Mouse (Mus musculus) midbrain, embryonic 13.5 days (tissue): Measurements from ENCODE around the gene Wdr37. TPM values are rescaled to one million over a fixed set of nuclear protein-coding genes. Genes with fewer than 3 reads are reported as not detected.

Experiments
- ATAC-seq: fragments of 200-750 bp; cut with Nextera tagmentation; 2 replicates; pipeline ENCODE4 v1.8.0; 2017; ENCODE audit warnings: mild to moderate bottlenecking, moderate TSS enrichment, moderate library complexity
- H3K27ac ChIP-seq: fragments of 300-500 bp; sonication (generic); 2 replicates; pipeline ENCODE4 v1.5.1; 2015; ENCODE audit warnings: inconsistent platforms, mild to moderate bottlenecking, moderate library complexity
- H3K27me3 ChIP-seq: fragments of 300-500 bp; sonication (generic); 2 replicates; pipeline ENCODE4 v1.6.1; 2015; ENCODE audit warnings: mild to moderate bottlenecking, inconsistent platforms
- H3K36me3 ChIP-seq: fragments of 300-500 bp; sonication (generic); 2 replicates; pipeline ENCODE4 v1.6.1; 2015; ENCODE audit warnings: mild to moderate bottlenecking, inconsistent platforms
- H3K4me1 ChIP-seq: fragments of 300-500 bp; sonication (generic); replicated peaks from 2 replicates; pipeline ENCODE4 v1.6.1; 2015; ENCODE audit warnings: inconsistent platforms
- H3K4me2 ChIP-seq: fragments of 300-500 bp; sonication (generic); replicated peaks from 2 replicates; pipeline ENCODE4 v1.6.1; 2015; ENCODE audit warnings: moderate library complexity, mild to moderate bottlenecking, inconsistent platforms
- H3K4me3 ChIP-seq: fragments of 300-500 bp; sonication (generic); replicated peaks from 2 replicates; pipeline ENCODE4 v1.5.1; 2015; ENCODE audit warnings: mild to moderate bottlenecking, inconsistent platforms
- H3K9ac ChIP-seq: fragments of 300-500 bp; sonication (generic); replicated peaks from 2 replicates; pipeline ENCODE4 v1.6.1; 2015; ENCODE audit warnings: mild to moderate bottlenecking, inconsistent platforms
- H3K9me3 ChIP-seq: fragments of 300-500 bp; sonication (generic); 2 replicates; pipeline ENCODE4 v1.6.1; 2016; ENCODE audit warnings: mild to moderate bottlenecking, inconsistent platforms
- WGBS: fragments of 180-500 bp; shearing (Covaris S2); methylation state at CpG from one replicate; pipeline ENCODE4 v1.1.7; 2015; 5-methylcytosine and 5-hydroxymethylcytosine counted together
- microRNA-seq: library from miRNA; unstranded; fragments of <30 nt; microRNA quantifications from one replicate; pipeline ENCODE4, GENCODE M21; 2016
- polyA plus RNA-seq: library from polyadenylated mRNA; unstranded; fragments of >200 nt; fragmentation: Nextera tagmentation; extraction: Ambion mirVana; gene quantifications from 2 replicates; pipeline ENCODE4 v1.2.1, GENCODE M21; 2015

The Wdr37 gene
- polyA plus RNA-seq, 1 experiment from 2014 or later = 56.6 TPM

DNA sequence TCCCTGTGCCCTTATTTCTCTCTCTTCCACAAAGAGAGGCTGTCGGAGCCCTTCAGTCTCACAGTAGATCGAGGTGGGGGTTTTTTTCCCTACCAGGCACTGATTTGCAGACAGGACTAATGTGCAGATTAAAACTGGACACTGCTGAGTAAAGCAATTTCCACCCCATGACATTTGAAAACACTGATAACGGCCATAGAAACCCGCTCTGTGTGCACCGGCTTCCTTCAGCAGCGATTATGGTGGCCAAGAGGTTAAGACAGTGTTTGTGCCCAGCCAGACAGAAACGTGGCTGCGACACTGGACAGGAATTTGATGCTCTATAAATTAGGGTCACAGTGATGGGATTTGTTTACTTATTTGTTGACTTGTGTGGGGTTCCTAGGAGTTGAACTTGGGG, 78.5 kb downstream of the Wdr37 start:
- Histone ChIP-seq H3K36me3 (no peaks in the 10 kb centered on the region), H3K4me3 (no peak overlapping the region), H3K27ac (no peak overlapping the region), H3K4me1 (no peaks in the 10 kb centered on the region), H3K9me3 (no peaks in the 10 kb centered on the region), H3K27me3 (no peaks in the 10 kb centered on the region), H3K9ac (no peak overlapping the region), H3K4me2 (no peak overlapping the region)
- ATAC-seq = no peak
- WGBS = 71% methylated on average over 8 of the region's 8 CpGs

DNA sequence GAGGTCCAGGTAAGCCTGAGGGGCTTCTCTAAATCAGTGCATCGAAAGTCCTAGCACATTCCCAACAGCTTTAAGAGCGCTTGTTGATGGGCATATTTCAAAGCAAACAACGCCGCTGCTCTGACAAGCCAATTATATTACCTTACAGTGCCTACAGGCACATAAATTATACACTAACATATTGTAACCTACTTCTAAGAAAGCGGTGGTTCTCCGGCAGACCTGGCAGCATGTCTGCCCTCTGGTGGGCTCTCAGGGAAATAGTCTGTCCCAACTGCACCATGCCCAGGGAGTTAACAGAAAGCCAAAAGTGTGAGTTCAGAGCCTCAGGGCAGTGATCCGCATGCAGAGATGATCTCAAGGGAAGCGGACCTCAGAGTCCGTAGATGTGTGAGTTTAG, 86.5 kb downstream of the Wdr37 start:
- H3K27me3 ChIP-seq = no peaks in the 10 kb centered on the region
- H3K9ac ChIP-seq = no peak overlapping the region
- no peaks in the 10 kb centered on the region for H3K9me3 ChIP-seq
- no peak overlapping the region for H3K27ac ChIP-seq
- H3K4me3 ChIP-seq = no peak overlapping the region
- ATAC-seq = peak; percentile 88
- no peak overlapping the region for H3K4me2 ChIP-seq
- H3K36me3 ChIP-seq = no peaks in the 10 kb centered on the region
- H3K4me1 ChIP-seq = 0 out of 2 replicates have a peak, but pooled peaks cover 2% of the 10 kb centered on the region
- 45% methylated on average over 9 of the region's 9 CpGs for WGBS

DNA sequence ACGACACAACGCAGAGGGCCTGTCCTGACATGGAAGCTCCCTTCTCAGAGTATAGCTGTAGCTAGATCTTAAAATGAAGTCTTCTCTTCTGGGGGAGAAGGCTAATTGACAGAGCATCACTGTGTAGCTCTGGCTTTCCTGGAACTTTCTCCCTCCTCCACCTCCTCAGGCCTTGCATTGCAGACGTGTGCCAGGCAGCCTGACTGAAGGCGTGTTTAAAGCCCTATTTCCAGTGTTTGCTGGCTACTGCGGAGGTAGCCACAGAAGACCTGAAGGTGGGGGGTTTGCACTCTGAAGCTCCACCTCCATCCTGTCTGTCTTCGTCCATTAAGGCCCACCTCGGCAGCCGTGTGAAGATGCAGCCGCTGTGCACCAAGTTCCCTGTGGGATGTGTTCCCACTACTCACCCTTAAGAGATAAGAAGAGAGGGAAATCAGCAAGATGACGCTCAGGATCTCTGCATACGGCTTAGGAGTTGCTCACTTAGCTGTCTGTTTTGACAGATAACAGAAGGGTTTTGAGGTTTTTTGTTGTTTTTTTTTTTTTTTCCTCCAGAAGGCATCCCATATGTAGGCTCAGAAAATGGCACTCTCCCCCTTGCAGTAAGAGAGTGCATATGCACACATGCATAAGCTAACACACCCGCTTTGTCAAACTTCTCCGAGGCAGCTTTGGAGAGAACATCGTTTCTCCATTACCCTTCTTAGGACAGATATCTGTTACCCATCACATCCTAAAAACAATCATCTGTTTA, 87.2 kb downstream of the Wdr37 start:
- ATAC-seq = peak; percentile 21; the same call in 1 of the 2 replicates
- Histone ChIP-seq H3K4me1 (0 out of 2 replicates have a peak, but pooled peaks cover 2% of the 10 kb centered on the region), H3K9ac (no peak overlapping the region; the same call in 1 of the 2 replicates), H3K9me3 (no peaks in the 10 kb centered on the region), H3K4me3 (no peak overlapping the region), H3K4me2 (no peak overlapping the region), H3K27me3 (no peaks in the 10 kb centered on the region), H3K36me3 (no peaks in the 10 kb centered on the region), H3K27ac (peak overlapping the region; percentile 32; the same call in 1 of the 2 replicates)
- whole genome bisulfite sequencing = 80% methylated on average over 14 of the region's 14 CpGs

DNA sequence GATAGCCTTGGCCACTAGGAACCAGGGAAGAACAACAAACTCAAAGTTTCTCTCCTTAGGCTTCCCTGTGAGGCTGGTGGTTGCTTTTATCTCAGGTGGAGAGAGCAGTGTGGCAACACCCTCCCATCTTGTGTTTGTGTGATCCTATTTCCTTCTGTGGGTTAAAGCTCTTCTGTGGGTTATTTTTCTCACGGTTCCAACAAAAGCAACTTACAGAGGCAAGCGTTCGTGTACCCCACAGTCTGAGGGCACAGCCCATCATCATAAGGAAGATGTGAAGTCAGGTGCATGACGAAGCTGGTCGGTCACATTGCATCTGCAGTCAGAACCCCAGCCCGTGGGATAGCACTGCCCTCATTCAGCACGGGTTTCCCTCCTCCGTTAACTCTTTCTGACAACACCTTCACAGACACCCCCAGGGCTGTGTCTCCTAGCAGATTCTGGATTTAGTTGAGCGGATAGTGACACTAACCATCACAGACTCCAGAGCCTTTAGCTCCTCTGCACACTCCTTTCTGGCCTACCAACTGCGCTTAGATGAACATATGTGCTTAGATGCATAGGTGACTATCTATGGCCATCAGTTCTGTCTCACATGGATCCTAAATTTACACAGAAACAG, 87.9 kb downstream of the Wdr37 start:
- Histone ChIP-seq H3K9ac (no peak overlapping the region), H3K36me3 (no peaks in the 10 kb centered on the region), H3K27ac (no peak overlapping the region), H3K9me3 (no peaks in the 10 kb centered on the region), H3K4me1 (0 out of 2 replicates have a peak, but pooled peaks cover 2% of the 10 kb centered on the region), H3K4me3 (no peak overlapping the region), H3K4me2 (no peak overlapping the region), H3K27me3 (no peaks in the 10 kb centered on the region)
- no peak for ATAC-seq
- WGBS = 86% methylated on average over 10 of the region's 10 CpGs

DNA sequence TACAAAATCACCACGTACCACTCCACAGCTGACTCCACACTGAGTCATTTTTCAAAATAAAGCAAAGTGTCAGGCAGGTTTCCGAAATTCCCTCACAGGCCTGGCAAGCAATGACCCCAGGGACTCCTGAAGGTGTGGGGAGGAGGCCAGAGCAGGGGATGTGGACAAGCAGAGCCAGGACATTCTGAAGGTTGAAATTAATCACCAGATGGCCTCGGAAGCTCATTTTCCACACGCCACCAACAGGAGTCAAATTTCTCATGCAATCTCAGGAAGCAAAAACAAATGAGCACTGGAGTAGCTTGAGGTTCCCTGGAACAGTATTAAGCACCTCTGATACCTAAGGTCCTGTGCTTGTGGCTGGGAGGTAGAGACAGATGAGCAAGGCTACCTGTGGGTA, 89.1 kb downstream of the Wdr37 start:
- no peaks in the 10 kb centered on the region for H3K36me3 ChIP-seq
- no peak overlapping the region for H3K27ac ChIP-seq
- WGBS = 72% methylated on average over 4 of the region's 4 CpGs
- H3K4me1 ChIP-seq = 0 out of 2 replicates have a peak, but pooled peaks cover 2% of the 10 kb centered on the region
- H3K9ac ChIP-seq = no peak overlapping the region
- H3K4me3 ChIP-seq = no peak overlapping the region
- no peaks in the 10 kb centered on the region for H3K27me3 ChIP-seq
- H3K9me3 ChIP-seq = no peaks in the 10 kb centered on the region
- no peak for ATAC-seq
- H3K4me2 ChIP-seq = no peak overlapping the region

DNA sequence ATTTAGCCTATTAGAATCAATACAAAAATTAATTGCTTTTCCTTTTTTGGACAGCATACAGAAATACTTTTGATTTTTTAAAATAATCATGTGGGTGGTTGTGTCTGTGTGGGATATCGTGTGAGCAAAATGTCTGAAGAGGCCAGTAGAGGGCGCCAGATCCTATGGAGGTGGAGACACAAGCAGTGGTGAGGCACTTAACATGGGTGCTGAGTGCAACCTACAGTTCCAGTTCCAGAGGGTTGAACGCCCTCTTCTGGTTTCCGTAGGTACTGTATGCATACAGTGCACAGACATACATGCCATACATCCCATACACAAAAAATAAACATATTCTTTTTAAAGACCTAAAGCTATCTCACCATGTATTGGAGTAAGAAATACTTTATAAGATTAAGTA, 91.3 kb downstream of the Wdr37 start:
- Histone ChIP-seq H3K4me1 (0 out of 2 replicates have a peak, but pooled peaks cover 2% of the 10 kb centered on the region), H3K27me3 (no peaks in the 10 kb centered on the region), H3K9me3 (no peaks in the 10 kb centered on the region), H3K4me2 (no peak overlapping the region), H3K27ac (no peak overlapping the region), H3K4me3 (no peak overlapping the region), H3K36me3 (no peaks in the 10 kb centered on the region), H3K9ac (no peak overlapping the region)
- 43% methylated on average over 4 of the region's 4 CpGs for WGBS
- no peak for ATAC-seq

DNA sequence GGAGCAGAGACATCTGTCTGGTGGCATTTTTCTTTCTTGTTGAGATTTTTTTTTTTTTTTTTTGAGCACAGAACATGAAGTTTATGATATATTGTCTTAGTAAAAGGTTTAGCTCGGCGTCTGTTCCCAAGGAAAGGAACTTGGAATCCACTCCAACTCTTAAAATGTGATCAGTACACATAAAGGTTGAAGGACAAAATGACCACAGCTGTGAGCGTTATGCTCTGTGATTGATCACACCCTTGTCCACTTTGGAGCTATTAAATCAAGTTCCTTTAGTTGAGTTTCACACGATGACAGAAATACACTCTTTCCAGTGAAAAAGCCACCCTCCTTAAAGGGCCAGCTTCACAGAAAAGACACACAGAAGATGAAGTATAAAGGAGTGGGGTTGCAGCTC, 101.1 kb downstream of the Wdr37 start:
- H3K27ac ChIP-seq = no peak overlapping the region
- H3K9ac ChIP-seq = no peak overlapping the region
- peaks cover 3% of the 10 kb centered on the region; the same call in 1 of the 2 replicates for H3K36me3 ChIP-seq
- 84% methylated on average over 4 of the region's 4 CpGs for WGBS
- ATAC-seq = no peak
- H3K27me3 ChIP-seq = no peaks in the 10 kb centered on the region
- peaks cover 3% of the 10 kb centered on the region; the same call in 1 of the 2 replicates for H3K9me3 ChIP-seq
- H3K4me2 ChIP-seq = no peak overlapping the region
- peaks cover 8% of the 10 kb centered on the region; the same call in 1 of the 2 replicates for H3K4me1 ChIP-seq
- H3K4me3 ChIP-seq = no peak overlapping the region

DNA sequence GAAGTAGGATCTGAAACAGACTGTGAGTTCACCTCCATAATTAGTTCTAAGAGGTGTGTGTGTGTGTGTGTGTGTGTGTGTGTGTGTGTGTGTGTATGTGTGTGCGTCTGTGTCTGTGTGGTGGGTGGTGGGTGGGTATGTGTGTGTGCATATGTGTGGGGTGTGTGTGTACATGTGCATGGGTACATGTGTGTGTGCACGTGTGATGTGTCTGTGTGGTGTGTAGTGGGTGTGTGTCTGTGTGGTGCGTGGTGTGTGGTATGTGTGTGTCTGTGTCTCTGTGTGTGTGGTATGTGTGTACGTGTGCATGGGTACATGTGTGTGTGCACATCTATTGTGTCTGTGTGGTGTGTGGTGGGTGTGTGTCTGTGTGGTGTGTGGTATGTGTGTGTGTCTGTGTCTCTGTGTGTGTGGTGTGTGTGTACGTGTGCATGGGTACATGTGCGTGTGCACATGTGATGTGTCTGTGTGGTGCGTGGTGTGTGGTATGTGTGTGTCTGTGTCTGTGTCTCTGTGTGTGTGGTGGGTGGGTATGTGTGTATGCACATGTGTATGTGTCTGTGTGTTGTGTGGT, 102.0 kb downstream of the Wdr37 start:
- no peak overlapping the region for H3K9ac ChIP-seq
- H3K27me3 ChIP-seq = no peaks in the 10 kb centered on the region
- no peak overlapping the region for H3K4me3 ChIP-seq
- peaks cover 4% of the 10 kb centered on the region; the same call in 1 of the 2 replicates for H3K4me1 ChIP-seq
- peaks cover 3% of the 10 kb centered on the region; the same call in 1 of the 2 replicates for H3K36me3 ChIP-seq
- no peak overlapping the region for H3K4me2 ChIP-seq
- 0 out of 2 replicates have a peak, but pooled peaks have one; percentile 27 for ATAC-seq
- no peak overlapping the region for H3K27ac ChIP-seq
- WGBS = 98% methylated on average over 7 of the region's 7 CpGs
- peaks cover 3% of the 10 kb centered on the region; the same call in 1 of the 2 replicates for H3K9me3 ChIP-seq

DNA sequence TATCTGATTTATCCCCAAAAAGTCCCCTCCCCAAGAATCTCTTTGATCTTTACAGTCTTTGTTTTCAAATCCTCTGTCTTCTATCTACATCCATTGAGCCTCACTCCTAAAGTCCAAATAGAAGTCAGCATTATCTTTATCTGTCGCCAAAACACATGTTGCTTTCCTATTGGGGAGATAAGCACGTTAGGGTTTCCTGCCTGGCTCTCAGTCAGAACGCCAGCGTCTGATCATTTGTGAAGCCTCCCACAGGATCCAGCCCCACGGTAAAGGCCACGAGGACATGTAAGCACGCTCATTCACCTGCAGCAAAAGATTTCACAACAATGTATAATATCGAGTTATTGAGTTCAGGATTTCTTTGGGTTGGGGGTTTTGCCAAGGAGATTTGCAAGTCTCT, 110.8 kb downstream of the Wdr37 start:
- H3K4me2 ChIP-seq = no peak overlapping the region
- H3K4me1 ChIP-seq = no peaks in the 10 kb centered on the region
- no peak for ATAC-seq
- H3K27me3 ChIP-seq = no peaks in the 10 kb centered on the region
- WGBS = 62% methylated on average over 8 of the region's 8 CpGs
- no peak overlapping the region for H3K4me3 ChIP-seq
- H3K9ac ChIP-seq = no peak overlapping the region
- H3K9me3 ChIP-seq = no peaks in the 10 kb centered on the region
- no peaks in the 10 kb centered on the region for H3K36me3 ChIP-seq
- no peak overlapping the region for H3K27ac ChIP-seq

Small RNA genes within 50 kb of the gene (microRNA-seq; reads per million reads assigned to microRNA genes)
- gene Gm22750 = not detected

Other genes with a start within 250 kb of the Wdr37 start
- 98.9 and 109 TPM in 2 replicates for gene Idi1, start 13.6 kb upstream of the Wdr37 start, polyA plus RNA-seq
- not detected in 2 replicates for gene Gm9745, start 76.3 kb upstream of the Wdr37 start, polyA plus RNA-seq
- gene Idi2, start 81.0 kb upstream of the Wdr37 start, polyA plus RNA-seq = not detected in 2 replicates
- 91.7 and 96.5 TPM in 2 replicates for gene Gtpbp4, start 124.2 kb upstream of the Wdr37 start, polyA plus RNA-seq
- 34.1 and 36.1 TPM in 2 replicates for gene Larp4b, start 222.0 kb upstream of the Wdr37 start, polyA plus RNA-seq